Mouse (Mus musculus) mouse embryonic stem cell (cell line): ENCODE measurements around the gene Rac3.
"Not testable (repeated sequence)": the region's sequence is repeated elsewhere in the genome, so short reads cannot be mapped to it uniquely, and the experiment has no call there.

ENCODE experiments used
- in situ Hi-C, 2 experiments: fragments of 300-500 bp; cut with MboI; formaldehyde crosslinking; loops; 1 replicate in 1 of 2; 3 replicates in 1 of 2; pipeline ENCODE4 v1.14.3; 2019 to 2020; ENCODE audit warnings: low sequenced_read_pairs in 2 of 2, low pct_unique_long_range_greater_than_20kb in 1 of 2, mixed read lengths in 1 of 2; ENCODE audit not compliant: unreplicated experiment in 1 of 2

Rac3 gene

GRCm38 (mm10) chr11:120721124-120722066, at the start of gene Rac3:
TSS of gene Rac3 (plus strand) at chr11:120721470.
- in situ Hi-C loops = loop anchor here in 1 of 2 experiments (10.0 kb wide), 2 partner anchors 183 to 313 kb away; partner anchors contain the start of gene Cd7

GRCm38 (mm10) chr11:120672687-120673593, 48.3 kb upstream of the Rac3 start, which contains the start of gene Aspscr1:
TSS of gene Aspscr1 (plus strand) at chr11:120672973.
- in situ Hi-C loops = loop anchor here in 1 of 2 experiments (25.0 kb wide), 1 partner anchor 436 kb away; the partner anchor contains the start of gene Bahcc1

GRCm38 (mm10) chr11:120673594-120674122, 47.6 kb upstream of the Rac3 start:
- in situ Hi-C loops = loop anchor here in 1 of 2 experiments (25.0 kb wide), 1 partner anchor 436 kb away; the partner anchor contains the start of gene Bahcc1

DNA sequence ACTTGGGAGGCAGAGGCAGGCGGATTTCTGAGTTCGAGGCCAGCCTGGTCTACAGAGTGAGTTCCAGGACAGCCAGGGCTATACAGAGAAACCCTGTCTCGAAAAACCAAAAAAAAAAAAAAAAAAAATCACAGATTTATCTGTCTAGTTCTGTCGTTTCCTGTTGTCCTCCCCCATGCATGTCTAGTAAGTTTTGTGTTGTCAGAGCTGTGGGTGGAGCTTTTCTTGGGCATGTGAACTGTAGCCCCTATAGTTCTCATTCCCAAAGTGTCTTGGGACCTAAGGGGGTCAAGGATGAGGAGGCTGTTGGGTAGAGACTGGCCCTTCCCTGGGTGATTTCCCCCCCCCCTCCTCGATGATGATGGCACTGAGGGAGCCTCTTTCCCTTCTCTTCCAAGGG, 45.4 kb upstream of the Rac3 start:
- in situ Hi-C loops = not testable (repeated sequence)

- in situ Hi-C loops = no loop called here
Measured at GRCm38 (mm10) chr11:120676951-120677350, 44.3 kb upstream of the Rac3 start.

DNA sequence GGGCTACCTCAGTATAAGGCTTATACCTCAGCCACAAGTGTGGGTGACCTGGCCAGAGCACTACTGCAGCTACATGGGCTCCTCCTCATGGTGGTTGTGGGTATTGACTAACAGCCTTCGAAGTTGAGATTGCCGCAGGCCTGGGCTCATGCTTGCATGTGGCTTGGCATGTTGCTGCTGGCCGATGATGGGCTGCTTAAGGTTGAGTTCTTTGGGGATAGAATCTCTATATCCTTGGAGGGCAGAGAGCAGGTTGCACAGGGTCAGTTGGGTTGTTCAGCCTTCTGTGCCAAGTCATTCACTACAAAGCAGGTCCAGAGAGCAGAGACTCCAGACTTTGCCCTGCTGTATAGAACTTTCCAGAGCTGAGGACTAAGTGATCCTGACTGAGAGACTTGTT, 41.4 kb upstream of the Rac3 start:
- in situ Hi-C loops = no loop called here

DNA sequence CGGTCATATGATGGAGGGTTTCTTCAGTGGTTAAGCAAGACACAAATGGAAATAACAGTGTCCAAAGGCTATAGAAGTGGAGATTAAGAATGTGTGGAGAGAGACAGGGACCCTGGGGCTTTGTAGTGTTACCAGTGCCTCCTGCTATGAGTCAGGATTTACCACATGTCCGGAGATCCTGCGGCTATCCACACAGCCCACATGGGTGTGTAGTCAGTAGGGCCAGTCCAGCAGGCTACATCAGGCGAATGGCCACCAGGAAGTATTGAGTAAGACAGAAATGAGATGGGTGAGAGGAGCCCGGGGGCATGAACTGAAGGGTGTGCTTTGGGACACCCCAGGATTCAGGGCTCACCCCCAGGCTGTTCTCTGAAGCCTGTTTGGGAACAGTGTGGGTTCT, 38.6 kb upstream of the Rac3 start:
- in situ Hi-C loops = no loop called here

- in situ Hi-C loops = no loop called here
Measured at GRCm38 (mm10) chr11:120683536-120683935, 37.7 kb upstream of the Rac3 start.

DNA sequence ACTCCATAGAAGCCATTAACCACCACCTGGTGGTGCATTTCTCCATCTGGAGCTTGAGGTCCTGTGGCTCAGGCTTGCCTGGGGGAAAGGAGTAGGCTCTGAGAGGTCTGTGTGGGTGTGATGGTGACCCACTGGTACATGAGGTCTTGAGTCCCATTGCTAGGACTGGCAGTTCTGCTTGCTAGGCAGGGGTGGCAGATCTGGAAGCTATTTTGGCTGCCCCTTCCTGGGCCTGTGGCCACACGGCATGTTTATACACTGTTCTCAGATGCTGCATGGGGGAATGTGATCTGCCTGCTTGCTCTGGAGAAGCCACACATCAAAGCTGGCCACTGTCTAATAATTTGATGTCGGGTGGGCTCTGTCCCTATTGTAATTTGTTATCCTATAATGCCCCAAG, 37.2 kb upstream of the Rac3 start:
- in situ Hi-C loops = no loop called here

- in situ Hi-C loops = no loop called here
Measured at GRCm38 (mm10) chr11:120684660-120685059, 36.6 kb upstream of the Rac3 start.

DNA sequence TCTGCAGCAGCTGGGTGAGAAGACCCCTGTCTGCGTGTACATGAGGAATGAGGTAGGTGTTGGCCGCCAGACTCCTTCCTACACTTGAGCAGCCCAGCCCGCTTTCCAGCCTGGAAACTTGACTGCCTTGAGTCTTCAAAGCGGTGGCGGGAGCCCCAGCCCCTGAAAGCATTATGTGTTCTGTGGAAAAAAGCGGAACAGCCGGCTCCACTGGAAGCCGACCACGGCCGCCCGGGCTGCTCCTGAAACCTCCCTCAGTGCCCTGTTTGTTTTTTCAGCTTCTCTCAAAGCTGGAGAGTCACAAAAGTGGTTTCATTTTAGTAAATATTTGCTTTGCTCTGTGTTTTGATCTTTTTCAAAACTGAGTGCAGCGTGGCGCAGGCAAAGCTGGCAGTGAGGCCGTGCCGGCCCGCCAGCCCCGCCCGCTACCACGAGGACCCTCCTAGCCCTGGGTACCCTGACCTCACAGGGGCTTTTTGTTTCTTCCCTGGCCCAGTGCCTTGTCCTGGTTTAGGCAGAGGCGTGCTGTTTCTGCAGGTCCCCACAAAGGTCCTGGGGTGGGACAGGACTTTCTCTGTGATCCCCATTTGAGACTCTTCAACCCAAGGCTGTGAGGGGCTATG, 34.5 kb upstream of the Rac3 start:
- in situ Hi-C loops = no loop called here

DNA sequence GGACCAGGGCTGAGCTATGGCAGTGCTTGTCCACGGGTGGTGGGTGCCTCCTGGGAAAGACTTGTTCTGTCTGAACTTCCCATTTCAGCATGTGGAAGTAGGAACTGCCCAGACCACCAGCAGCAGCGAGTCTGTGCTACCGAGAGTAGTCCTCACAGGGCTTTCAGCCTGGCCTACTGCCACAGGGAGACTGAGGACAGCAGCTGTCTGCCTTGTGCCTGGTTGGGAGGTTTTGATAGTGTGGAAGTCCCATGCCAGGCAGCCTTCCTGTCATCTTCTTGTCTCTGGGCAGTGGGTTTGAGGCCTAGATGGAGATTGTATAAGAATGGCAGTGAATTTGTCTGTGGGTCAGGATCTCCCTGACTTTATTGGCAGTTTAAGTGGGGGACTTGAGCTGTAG, 31.9 kb upstream of the Rac3 start:
- in situ Hi-C loops = no loop called here

- in situ Hi-C loops = no loop called here
Measured at GRCm38 (mm10) chr11:120692471-120693011, 28.7 kb upstream of the Rac3 start.

GRCm38 (mm10) chr11:120693461-120693860, 27.8 kb upstream of the Rac3 start:
- in situ Hi-C loops = no loop called here

- in situ Hi-C loops = no loop called here
Measured at GRCm38 (mm10) chr11:120695184-120695583, 26.1 kb upstream of the Rac3 start.

GRCm38 (mm10) chr11:120695641-120696040, 25.6 kb upstream of the Rac3 start:
- in situ Hi-C loops = no loop called here

DNA sequence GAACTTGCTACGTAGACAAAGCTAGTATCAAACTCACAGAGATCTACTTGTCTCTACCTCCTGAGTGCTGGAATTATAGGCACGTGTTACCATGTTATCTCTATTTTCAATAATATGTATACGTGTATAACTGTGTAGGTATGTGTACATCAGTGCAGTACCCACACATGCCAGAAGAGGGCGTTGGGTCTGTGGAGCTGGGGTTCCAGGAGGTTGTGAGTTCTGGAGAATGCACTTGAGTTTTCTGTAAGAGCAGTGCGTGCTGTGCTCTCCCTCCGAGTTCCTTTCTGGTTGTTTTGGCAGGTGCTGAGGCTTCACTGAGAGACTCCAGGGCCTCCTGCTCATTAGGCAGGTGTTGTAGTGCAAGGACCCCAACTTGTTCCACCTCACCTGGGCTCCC, 24.7 kb upstream of the Rac3 start:
- in situ Hi-C loops = no loop called here

DNA sequence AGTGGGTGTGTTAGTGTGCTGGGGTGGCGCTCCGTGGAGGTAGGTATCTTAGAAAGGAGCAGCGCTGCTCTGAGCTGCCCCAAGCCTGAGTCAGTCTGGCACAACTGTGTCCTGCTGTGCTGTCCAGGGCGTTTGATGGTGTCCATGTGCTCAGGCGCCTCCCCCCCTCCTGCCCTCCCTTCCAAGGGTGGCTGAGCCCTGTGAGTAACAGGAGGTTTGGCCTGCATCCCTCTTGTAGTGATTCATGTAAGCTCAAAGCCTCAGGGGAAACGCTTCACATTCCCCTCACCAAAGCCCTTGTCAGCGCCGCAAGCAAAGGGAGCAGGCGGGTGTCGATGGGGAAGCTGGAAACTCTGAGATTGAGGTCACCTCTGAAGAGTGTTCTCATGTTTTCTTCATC, 23.5 kb upstream of the Rac3 start:
- in situ Hi-C loops = no loop called here
